Mouse (Mus musculus): Measurements from ENCODE around the gene Alpk1.

DNA sequence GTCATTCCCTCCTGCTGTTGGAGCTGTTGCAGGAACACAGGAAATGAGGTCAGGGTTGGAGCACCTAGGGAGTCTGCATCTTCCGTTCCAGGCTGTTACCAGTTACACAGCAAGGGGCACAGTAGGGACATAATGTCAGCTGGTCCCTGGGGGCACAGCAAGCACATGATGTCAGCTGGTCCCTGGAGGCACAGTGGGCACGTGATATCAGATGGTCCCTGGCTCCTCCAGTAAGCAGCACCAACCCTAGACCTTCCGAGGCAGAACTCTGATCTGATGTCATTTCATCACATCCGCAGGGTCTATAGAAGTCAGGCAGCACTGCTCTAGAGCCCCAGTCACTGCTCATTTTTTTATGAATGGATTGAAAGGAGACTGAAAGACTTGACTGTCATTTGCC lies 89.1 kb downstream of the Alpk1 start:
- no peak for TF ChIP-seq CTCF (IDR thresholded peaks at IDR 0.05; ENCODE audit: insufficient read depth, low read depth, low read length)
- TF ChIP-seq POLR2A (IDR thresholded peaks at IDR 0.05; ENCODE audit: insufficient read depth, low read depth, low read length) = no peak

All from olfactory bulb, adult 2 months (tissue).